Mouse (Mus musculus) fat pad, adult 2 months (tissue): Measurements from ENCODE around the gene Dmp1.

Experiments used
- DNase-seq: peaks from one replicate; pipeline ENCODE4 v3.0.0-alpha.2; 2011; ENCODE audit warnings: low read depth, low spot score; ENCODE audit errors: extremely low read depth

The Dmp1 gene

GRCm38 (mm10) chr5:104261908-104262461 is 59.6 kb downstream of the Dmp1 start:
- DNase-seq, result no peak

- no peak for DNase-seq
Observed at GRCm38 (mm10) chr5:104263014-104263776, 60.8 kb downstream of the Dmp1 start.
